Mouse (Mus musculus): ENCODE results near the gene Sptbn4. TPM values are rescaled to one million over a fixed set of nuclear protein-coding genes. Genes with fewer than 3 reads are reported as not detected.
A peak's percentile ranks its signal among the peaks of the same experiment; 100 is the strongest.

The Sptbn4 gene
- polyA plus RNA-seq, 1 experiment from 2014 or later: 0.15 TPM

DNA sequence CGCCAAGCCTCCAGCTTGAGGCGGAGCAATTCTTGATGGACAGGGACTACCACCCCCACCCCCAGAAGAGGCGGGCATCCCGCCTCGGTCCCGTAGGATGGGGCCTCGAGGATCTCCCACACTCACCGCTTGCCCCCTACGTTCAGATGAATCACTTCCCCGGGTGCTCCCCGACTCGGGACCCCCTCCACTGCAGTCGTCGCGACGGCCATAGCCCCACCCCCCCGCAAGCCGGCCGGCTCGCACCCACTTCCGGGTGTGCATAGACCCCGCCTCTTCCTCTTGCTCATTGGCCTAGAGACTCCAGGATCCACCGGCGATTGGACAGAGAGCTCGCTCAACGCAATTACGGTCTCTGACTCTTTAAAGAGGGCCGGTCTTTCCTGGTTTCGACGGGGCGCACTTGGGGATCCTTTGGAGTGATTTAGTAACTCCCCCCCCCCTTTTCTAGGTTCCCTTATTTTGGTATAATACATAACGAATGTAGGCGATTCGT is 91.7 kb downstream of the Sptbn4 start, which contains the start of gene Shkbp1:
Shkbp1 (minus strand) TSS at position 275 of the 496 bp plus-strand sequence.
- DNase-seq (ENCODE audit: low spot score) (peak; percentile 89), ATAC-seq (ENCODE audit: insufficient number of reproducible peaks, low FRiP score, low TSS enrichment, low read depth) (peak; percentile 86)
- H3K4me1 ChIP-seq (ENCODE audit: control insufficient read depth, insufficient read depth, low read length): 0 out of 2 replicates have a peak, but pooled peaks cover 7% of the 10 kb centered on the region
- H3K9me3 ChIP-seq (ENCODE audit: control insufficient read depth, low read length): no peaks in the 10 kb centered on the region
- H3K9ac ChIP-seq (ENCODE audit: low read length): peak within 1 kb of the TSS; percentile 46
- H3K27ac ChIP-seq (replicated peaks; ENCODE audit: low read depth, low read length): no peak within 1 kb of the TSS
- H3K4me2 ChIP-seq (ENCODE audit: low read depth, severe bottlenecking): peak within 1 kb of the TSS; percentile 49
- peaks cover 9% of the 10 kb centered on the region for H3K27me3 ChIP-seq (ENCODE audit: control insufficient read depth, insufficient read depth, low read length)
- WGBS: under 1% methylated on average over 34 of the region's 34 CpGs
- peak within 1 kb of the TSS; percentile 54 for H3K4me3 ChIP-seq (ENCODE audit: low read depth, low read length)
- no peaks in the 10 kb centered on the region; the same call in 1 of the 2 replicates for H3K36me3 ChIP-seq (ENCODE audit: control insufficient read depth, insufficient read depth, low read length)

DNA sequence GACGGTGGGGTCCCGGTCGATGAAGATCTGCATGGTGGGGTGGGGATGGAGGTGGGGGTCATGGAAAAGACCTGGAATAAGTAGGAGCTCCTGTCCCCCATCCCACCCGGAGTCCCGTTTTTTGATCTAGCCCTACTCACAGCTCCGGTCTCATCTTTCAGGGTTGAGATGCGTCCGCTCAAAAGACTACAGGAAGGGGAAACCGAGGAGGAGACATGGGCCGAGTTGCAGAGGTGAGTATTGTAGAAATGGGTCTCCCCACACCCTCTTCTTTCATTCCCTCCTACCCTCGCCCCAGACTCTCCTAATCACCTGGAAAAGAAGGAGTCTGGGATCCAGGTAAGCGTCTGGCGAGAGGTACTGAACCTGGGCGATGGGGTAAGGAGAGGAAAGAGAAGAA is 92.2 kb downstream of the Sptbn4 start:
- Histone ChIP-seq H3K9ac (ENCODE audit: low read length) (peak overlapping the region; percentile 46), H3K4me3 (ENCODE audit: low read depth, low read length) (peak overlapping the region; percentile 54), H3K27me3 (ENCODE audit: control insufficient read depth, insufficient read depth, low read length) (peaks cover 9% of the 10 kb centered on the region), H3K9me3 (ENCODE audit: control insufficient read depth, low read length) (no peaks in the 10 kb centered on the region), H3K4me1 (ENCODE audit: control insufficient read depth, insufficient read depth, low read length) (0 out of 2 replicates have a peak, but pooled peaks cover 7% of the 10 kb centered on the region), H3K27ac (replicated peaks; ENCODE audit: low read depth, low read length) (no peak overlapping the region), H3K4me2 (ENCODE audit: low read depth, severe bottlenecking) (peak overlapping the region; percentile 49), H3K36me3 (ENCODE audit: control insufficient read depth, insufficient read depth, low read length) (no peaks in the 10 kb centered on the region; the same call in 1 of the 2 replicates)
- 8% methylated on average over 14 of the region's 14 CpGs for WGBS
- DNase-seq (ENCODE audit: low spot score): no peak
- ATAC-seq (ENCODE audit: insufficient number of reproducible peaks, low FRiP score, low TSS enrichment, low read depth): no peak

DNA sequence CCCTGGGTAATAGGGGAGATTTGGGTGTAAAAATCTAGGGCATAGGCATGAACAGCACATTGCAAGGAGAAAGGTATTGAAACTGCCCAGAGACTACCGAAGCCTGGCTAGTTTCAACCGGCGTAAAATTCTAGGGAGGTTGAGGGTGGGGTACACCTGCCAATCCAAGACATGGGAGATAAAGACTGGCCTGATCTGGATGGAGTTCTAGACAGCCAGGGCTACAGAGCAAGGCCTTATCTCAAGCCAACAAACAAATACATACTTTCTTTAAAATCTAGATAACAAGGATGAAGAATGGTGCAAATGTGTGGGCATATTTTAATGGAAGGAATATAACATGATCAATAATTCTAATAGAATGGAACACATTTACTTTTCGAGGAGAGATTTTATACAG is 92.7 kb downstream of the Sptbn4 start:
- Histone ChIP-seq H3K27ac (replicated peaks; ENCODE audit: low read depth, low read length) (no peak overlapping the region), H3K4me3 (ENCODE audit: low read depth, low read length) (peak overlapping the region; percentile 54), H3K4me2 (ENCODE audit: low read depth, severe bottlenecking) (peak overlapping the region; percentile 49; the same call in 1 of the 2 replicates), H3K9ac (ENCODE audit: low read length) (no peak overlapping the region), H3K9me3 (ENCODE audit: control insufficient read depth, low read length) (no peaks in the 10 kb centered on the region), H3K36me3 (ENCODE audit: control insufficient read depth, insufficient read depth, low read length) (no peaks in the 10 kb centered on the region; the same call in 1 of the 2 replicates), H3K4me1 (ENCODE audit: control insufficient read depth, insufficient read depth, low read length) (0 out of 2 replicates have a peak, but pooled peaks cover 7% of the 10 kb centered on the region), H3K27me3 (ENCODE audit: control insufficient read depth, insufficient read depth, low read length) (peaks cover 9% of the 10 kb centered on the region)
- 56% methylated on average over 4 of the region's 4 CpGs for WGBS
- DNase-seq (ENCODE audit: low spot score) (no peak), ATAC-seq (ENCODE audit: insufficient number of reproducible peaks, low FRiP score, low TSS enrichment, low read depth) (no peak)

DNA sequence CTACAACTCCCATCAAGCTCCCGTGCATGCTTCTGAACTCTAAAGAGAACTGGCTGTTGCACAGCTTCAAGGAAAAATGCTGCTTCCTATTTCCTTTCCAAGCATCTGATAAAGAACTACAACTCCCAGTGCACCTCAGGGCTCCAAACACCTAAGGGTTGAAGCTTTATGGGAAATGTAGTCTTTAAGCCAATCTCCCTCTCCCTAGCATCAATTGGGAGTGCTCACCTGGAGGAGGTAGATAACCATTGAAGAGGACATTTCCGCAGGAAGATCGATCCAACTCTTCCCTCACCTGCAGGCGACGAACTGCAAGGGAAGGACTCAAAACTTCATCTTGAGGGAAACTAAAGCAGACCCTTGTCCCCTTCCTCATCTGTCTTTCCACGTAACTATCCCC is 93.3 kb downstream of the Sptbn4 start:
- DNase-seq (ENCODE audit: low spot score) (no peak), ATAC-seq (ENCODE audit: insufficient number of reproducible peaks, low FRiP score, low TSS enrichment, low read depth) (no peak)
- WGBS: 22% methylated on average over 6 of the region's 6 CpGs
- peaks cover 9% of the 10 kb centered on the region for H3K27me3 ChIP-seq (ENCODE audit: control insufficient read depth, insufficient read depth, low read length)
- H3K4me2 ChIP-seq (ENCODE audit: low read depth, severe bottlenecking): peak overlapping the region; percentile 31; the same call in 1 of the 2 replicates
- H3K27ac ChIP-seq (replicated peaks; ENCODE audit: low read depth, low read length): no peak overlapping the region
- 0 out of 2 replicates have a peak, but pooled peaks cover 7% of the 10 kb centered on the region for H3K4me1 ChIP-seq (ENCODE audit: control insufficient read depth, insufficient read depth, low read length)
- no peak overlapping the region for H3K4me3 ChIP-seq (ENCODE audit: low read depth, low read length)
- H3K36me3 ChIP-seq (ENCODE audit: control insufficient read depth, insufficient read depth, low read length): no peaks in the 10 kb centered on the region; the same call in 1 of the 2 replicates
- no peaks in the 10 kb centered on the region for H3K9me3 ChIP-seq (ENCODE audit: control insufficient read depth, low read length)
- no peak overlapping the region for H3K9ac ChIP-seq (ENCODE audit: low read length)

DNA sequence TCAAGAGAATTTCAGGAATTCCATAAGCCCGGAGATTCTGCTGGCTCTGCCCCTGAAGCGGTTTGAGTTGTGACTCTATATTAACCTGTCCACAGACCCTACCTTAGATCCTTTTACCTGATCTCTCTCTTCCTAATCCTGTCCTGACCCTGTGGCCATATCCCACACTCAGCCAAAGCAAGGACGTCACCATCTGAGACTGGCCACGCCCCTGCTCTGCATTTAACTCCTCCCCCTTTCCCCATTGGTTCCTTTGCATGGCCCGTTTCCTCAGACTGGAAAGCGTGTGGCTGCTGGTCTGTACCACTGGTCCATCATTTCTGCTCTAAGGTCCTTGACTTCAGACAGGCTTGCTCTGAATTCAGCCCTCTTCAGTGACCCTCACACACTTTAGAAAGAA is 102.0 kb downstream of the Sptbn4 start:
- ATAC-seq (ENCODE audit: insufficient number of reproducible peaks, low FRiP score, low TSS enrichment, low read depth) (no peak), DNase-seq (ENCODE audit: low spot score) (no peak)
- H3K4me1 ChIP-seq (ENCODE audit: control insufficient read depth, insufficient read depth, low read length): no peaks in the 10 kb centered on the region
- no peaks in the 10 kb centered on the region; the same call in 1 of the 2 replicates for H3K36me3 ChIP-seq (ENCODE audit: control insufficient read depth, insufficient read depth, low read length)
- H3K9me3 ChIP-seq (ENCODE audit: control insufficient read depth, low read length): no peaks in the 10 kb centered on the region
- 12% methylated on average over 6 of the region's 6 CpGs for WGBS
- H3K27ac ChIP-seq (replicated peaks; ENCODE audit: low read depth, low read length): no peak overlapping the region
- H3K9ac ChIP-seq (ENCODE audit: low read length): no peak overlapping the region
- H3K27me3 ChIP-seq (ENCODE audit: control insufficient read depth, insufficient read depth, low read length): no peaks in the 10 kb centered on the region
- no peak overlapping the region for H3K4me3 ChIP-seq (ENCODE audit: low read depth, low read length)
- no peak overlapping the region for H3K4me2 ChIP-seq (ENCODE audit: low read depth, severe bottlenecking)

DNA sequence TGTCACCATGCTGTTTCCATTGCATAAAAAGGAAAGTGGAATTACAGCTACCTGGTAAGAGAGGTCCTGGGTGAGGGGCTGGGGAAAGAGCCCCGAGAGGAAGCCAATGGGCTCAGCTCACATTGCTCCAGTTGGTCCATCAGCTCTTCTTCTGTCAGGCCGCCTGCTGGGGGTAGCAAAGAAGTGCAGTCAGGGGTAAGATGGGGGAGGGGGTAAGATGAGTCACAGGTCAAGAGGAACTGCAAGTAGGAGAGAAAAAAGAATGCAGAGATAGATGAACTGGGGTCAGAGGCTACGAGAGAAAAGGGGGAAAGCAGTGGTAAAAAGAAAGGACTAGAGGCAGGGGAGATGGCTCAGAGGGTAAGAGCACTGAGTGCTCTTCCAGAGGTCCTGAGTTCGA is 104.9 kb downstream of the Sptbn4 start:
- H3K36me3 ChIP-seq (ENCODE audit: control insufficient read depth, insufficient read depth, low read length): no peaks in the 10 kb centered on the region; the same call in 1 of the 2 replicates
- DNase-seq (ENCODE audit: low spot score): no peak
- 51% methylated on average over 4 of the region's 4 CpGs for WGBS

DNA sequence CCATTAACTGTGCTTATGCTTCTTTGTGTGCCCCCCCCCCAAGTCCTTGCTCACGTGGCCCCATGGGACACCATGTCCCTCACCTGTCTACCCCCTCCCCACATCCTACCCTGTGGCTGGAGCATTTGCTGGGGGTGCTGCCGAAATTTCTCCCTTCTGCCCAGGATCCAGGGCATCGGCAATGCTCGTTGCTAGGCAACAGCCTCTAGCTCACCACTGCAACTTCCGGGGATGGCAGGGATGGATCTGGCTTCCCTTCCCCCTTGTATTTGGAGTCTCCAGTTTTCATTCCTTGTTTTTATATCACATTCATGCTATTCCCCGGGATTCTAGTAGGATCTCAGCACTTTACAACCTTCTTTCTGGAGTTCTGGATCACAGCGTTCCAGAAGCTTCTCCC is 108.0 kb downstream of the Sptbn4 start:
- 36% methylated on average over 7 of the region's 7 CpGs for WGBS
- no peak overlapping the region for H3K4me2 ChIP-seq (ENCODE audit: low read depth, severe bottlenecking)
- H3K9ac ChIP-seq (ENCODE audit: low read length): no peak overlapping the region
- DNase-seq (ENCODE audit: low spot score) (no peak), ATAC-seq (ENCODE audit: insufficient number of reproducible peaks, low FRiP score, low TSS enrichment, low read depth) (no peak)
- H3K27ac ChIP-seq (replicated peaks; ENCODE audit: low read depth, low read length): no peak overlapping the region
- H3K4me1 ChIP-seq (ENCODE audit: control insufficient read depth, insufficient read depth, low read length): peaks cover 3% of the 10 kb centered on the region
- H3K4me3 ChIP-seq (ENCODE audit: low read depth, low read length): no peak overlapping the region
- no peaks in the 10 kb centered on the region for H3K36me3 ChIP-seq (ENCODE audit: control insufficient read depth, insufficient read depth, low read length)
- no peaks in the 10 kb centered on the region for H3K9me3 ChIP-seq (ENCODE audit: control insufficient read depth, low read length)
- H3K27me3 ChIP-seq (ENCODE audit: control insufficient read depth, insufficient read depth, low read length): peaks cover 16% of the 10 kb centered on the region

More for the DNA sequence above, 104.9 kb downstream of the Sptbn4 start:
- H3K9me3 ChIP-seq (ENCODE audit: control insufficient read depth, low read length): no peaks in the 10 kb centered on the region
- ATAC-seq (ENCODE audit: insufficient number of reproducible peaks, low FRiP score, low TSS enrichment, low read depth): no peak
- H3K4me2 ChIP-seq (ENCODE audit: low read depth, severe bottlenecking): no peak overlapping the region
- H3K27me3 ChIP-seq (ENCODE audit: control insufficient read depth, insufficient read depth, low read length): peaks cover 5% of the 10 kb centered on the region; the same call in 1 of the 2 replicates
- H3K9ac ChIP-seq (ENCODE audit: low read length): no peak overlapping the region
- H3K4me1 ChIP-seq (ENCODE audit: control insufficient read depth, insufficient read depth, low read length): no peaks in the 10 kb centered on the region
- no peak overlapping the region for H3K4me3 ChIP-seq (ENCODE audit: low read depth, low read length)
- H3K27ac ChIP-seq (replicated peaks; ENCODE audit: low read depth, low read length): no peak overlapping the region

DNA sequence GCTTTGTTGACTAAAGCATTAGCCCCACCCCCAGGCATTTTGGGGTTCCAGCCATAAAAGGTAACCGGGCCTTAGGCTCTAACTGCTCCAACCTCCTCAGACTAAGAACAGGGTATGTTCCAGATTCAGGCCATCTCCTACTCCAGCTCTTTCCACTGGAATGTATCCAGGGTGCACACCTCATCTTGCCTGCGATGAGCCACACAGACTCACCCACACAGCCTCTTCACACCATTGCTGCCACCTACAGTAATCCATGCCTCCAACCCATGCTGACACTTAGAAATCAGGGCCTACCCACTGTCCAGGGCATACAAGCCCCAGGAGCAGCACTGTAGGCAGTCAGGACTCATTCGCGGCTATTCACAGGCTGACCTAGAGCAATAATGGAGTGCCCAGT is 108.4 kb downstream of the Sptbn4 start:
- Histone ChIP-seq H3K4me1 (ENCODE audit: control insufficient read depth, insufficient read depth, low read length) (peaks cover 7% of the 10 kb centered on the region), H3K4me3 (ENCODE audit: low read depth, low read length) (no peak overlapping the region), H3K27ac (replicated peaks; ENCODE audit: low read depth, low read length) (no peak overlapping the region), H3K9ac (ENCODE audit: low read length) (no peak overlapping the region), H3K36me3 (ENCODE audit: control insufficient read depth, insufficient read depth, low read length) (no peaks in the 10 kb centered on the region), H3K4me2 (ENCODE audit: low read depth, severe bottlenecking) (no peak overlapping the region), H3K9me3 (ENCODE audit: control insufficient read depth, low read length) (no peaks in the 10 kb centered on the region), H3K27me3 (ENCODE audit: control insufficient read depth, insufficient read depth, low read length) (peaks cover 20% of the 10 kb centered on the region)
- no peak for DNase-seq (ENCODE audit: low spot score)
- no peak for ATAC-seq (ENCODE audit: insufficient number of reproducible peaks, low FRiP score, low TSS enrichment, low read depth)
- WGBS: 73% methylated on average over 4 of the region's 4 CpGs

Data from limb, embryonic 11.5 days (tissue).